Mouse (Mus musculus): Measurements from ENCODE around the gene Ssc5d. TPM values are rescaled to one million over a fixed set of nuclear protein-coding genes. Genes with fewer than 3 reads are reported as not detected.

Ssc5d gene
- polyA plus RNA-seq, 1 experiment: not detected

GRCm38 (mm10) chr7:4919096-4919495 lies 6.5 kb upstream of the Ssc5d start:
- no peak for TF ChIP-seq POLR2A (IDR thresholded peaks at IDR 0.05; ENCODE audit: borderline replicate concordance, low read depth, low read length)
- no peak for TF ChIP-seq CTCF (IDR thresholded peaks at IDR 0.05; ENCODE audit: low read depth, low read length)
- Histone ChIP-seq H3K27ac (ENCODE audit: insufficient read depth, low read depth, low read length) (no peak overlapping the region), H3K4me3 (ENCODE audit: insufficient read depth, low read length) (no peak overlapping the region), H3K4me1 (ENCODE audit: control insufficient read depth, insufficient read depth, low read length) (peaks cover 19% of the 10 kb centered on the region)

GRCm38 (mm10) chr7:4919971-4920370 lies 5.6 kb upstream of the Ssc5d start:
- Histone ChIP-seq H3K27ac (ENCODE audit: insufficient read depth, low read depth, low read length) (no peak overlapping the region), H3K4me3 (ENCODE audit: insufficient read depth, low read length) (no peak overlapping the region), H3K4me1 (ENCODE audit: control insufficient read depth, insufficient read depth, low read length) (peaks cover 23% of the 10 kb centered on the region)
- no peak for TF ChIP-seq CTCF (IDR thresholded peaks at IDR 0.05; ENCODE audit: low read depth, low read length)
- TF ChIP-seq POLR2A (IDR thresholded peaks at IDR 0.05; ENCODE audit: borderline replicate concordance, low read depth, low read length): no peak

GRCm38 (mm10) chr7:4920496-4920895 lies 5.1 kb upstream of the Ssc5d start:
- no peak overlapping the region for H3K4me3 ChIP-seq (ENCODE audit: insufficient read depth, low read length)
- H3K4me1 ChIP-seq (ENCODE audit: control insufficient read depth, insufficient read depth, low read length): peaks cover 28% of the 10 kb centered on the region
- no peak overlapping the region for H3K27ac ChIP-seq (ENCODE audit: insufficient read depth, low read depth, low read length)
- TF ChIP-seq CTCF (IDR thresholded peaks at IDR 0.05; ENCODE audit: low read depth, low read length) (no peak), POLR2A (IDR thresholded peaks at IDR 0.05; ENCODE audit: borderline replicate concordance, low read depth, low read length) (no peak)

- 0 out of 2 replicates have a peak overlapping the region, but pooled peaks have one; percentile 30 for H3K27ac ChIP-seq (ENCODE audit: insufficient read depth, low read depth, low read length)
- no peak overlapping the region for H3K4me3 ChIP-seq (ENCODE audit: insufficient read depth, low read length)
- H3K4me1 ChIP-seq (ENCODE audit: control insufficient read depth, insufficient read depth, low read length): peaks cover 32% of the 10 kb centered on the region
- TF ChIP-seq POLR2A (IDR thresholded peaks at IDR 0.05; ENCODE audit: borderline replicate concordance, low read depth, low read length): no peak
- TF ChIP-seq CTCF (IDR thresholded peaks at IDR 0.05; ENCODE audit: low read depth, low read length): no peak
Observed at GRCm38 (mm10) chr7:4920976-4921823, 4.4 kb upstream of the Ssc5d start.

GRCm38 (mm10) chr7:4921824-4922482 lies 3.6 kb upstream of the Ssc5d start, which contains the start of gene Nat14:
Gene Nat14 (plus strand): TSS chr7:4922028.
- TF ChIP-seq POLR2A (IDR thresholded peaks at IDR 0.05; ENCODE audit: borderline replicate concordance, low read depth, low read length): no peak
- Histone ChIP-seq H3K4me1 (ENCODE audit: control insufficient read depth, insufficient read depth, low read length) (peaks cover 27% of the 10 kb centered on the region), H3K27ac (ENCODE audit: insufficient read depth, low read depth, low read length) (0 out of 2 replicates have a peak within 1 kb of the TSS, but pooled peaks have one; percentile 30)

GRCm38 (mm10) chr7:4922508-4922907 lies 3.1 kb upstream of the Ssc5d start:
- Histone ChIP-seq H3K27ac (ENCODE audit: insufficient read depth, low read depth, low read length) (no peak overlapping the region), H3K4me1 (ENCODE audit: control insufficient read depth, insufficient read depth, low read length) (peaks cover 27% of the 10 kb centered on the region), H3K4me3 (ENCODE audit: insufficient read depth, low read length) (no peak overlapping the region)
- TF ChIP-seq POLR2A (IDR thresholded peaks at IDR 0.05; ENCODE audit: borderline replicate concordance, low read depth, low read length): no peak
- no peak; the same call in 1 of the 2 replicates for TF ChIP-seq CTCF (IDR thresholded peaks at IDR 0.05; ENCODE audit: low read depth, low read length)

More at GRCm38 (mm10) chr7:4921824-4922482, 3.6 kb upstream of the Ssc5d start, which contains the start of gene Nat14:
- H3K4me3 ChIP-seq (ENCODE audit: insufficient read depth, low read length): no peak within 1 kb of the TSS

GRCm38 (mm10) chr7:4922931-4923565 lies 2.5 kb upstream of the Ssc5d start:
- no peak overlapping the region for H3K4me3 ChIP-seq (ENCODE audit: insufficient read depth, low read length)
- TF ChIP-seq CTCF (IDR thresholded peaks at IDR 0.05; ENCODE audit: low read depth, low read length): no peak
- no peak for TF ChIP-seq POLR2A (IDR thresholded peaks at IDR 0.05; ENCODE audit: borderline replicate concordance, low read depth, low read length)
- H3K4me1 ChIP-seq (ENCODE audit: control insufficient read depth, insufficient read depth, low read length): peaks cover 27% of the 10 kb centered on the region
- H3K27ac ChIP-seq (ENCODE audit: insufficient read depth, low read depth, low read length): no peak overlapping the region

GRCm38 (mm10) chr7:4923586-4924364 lies 1.8 kb upstream of the Ssc5d start:
- Histone ChIP-seq H3K4me3 (ENCODE audit: insufficient read depth, low read length) (no peak overlapping the region), H3K27ac (ENCODE audit: insufficient read depth, low read depth, low read length) (no peak overlapping the region), H3K4me1 (ENCODE audit: control insufficient read depth, insufficient read depth, low read length) (peaks cover 27% of the 10 kb centered on the region)
- TF ChIP-seq CTCF (IDR thresholded peaks at IDR 0.05; ENCODE audit: low read depth, low read length) (no peak), POLR2A (IDR thresholded peaks at IDR 0.05; ENCODE audit: borderline replicate concordance, low read depth, low read length) (no peak)

- Histone ChIP-seq H3K4me1 (ENCODE audit: control insufficient read depth, insufficient read depth, low read length) (peaks cover 27% of the 10 kb centered on the region), H3K4me3 (ENCODE audit: insufficient read depth, low read length) (no peak overlapping the region), H3K27ac (ENCODE audit: insufficient read depth, low read depth, low read length) (peak overlapping the region; percentile 15; the same call in 1 of the 2 replicates)
- TF ChIP-seq POLR2A (IDR thresholded peaks at IDR 0.05; ENCODE audit: borderline replicate concordance, low read depth, low read length) (no peak), CTCF (IDR thresholded peaks at IDR 0.05; ENCODE audit: low read depth, low read length) (no peak)
Observed at GRCm38 (mm10) chr7:4924483-4924882, 1.1 kb upstream of the Ssc5d start.
